Mouse (Mus musculus): Measurements from ENCODE around the gene Reg3d.

DNA sequence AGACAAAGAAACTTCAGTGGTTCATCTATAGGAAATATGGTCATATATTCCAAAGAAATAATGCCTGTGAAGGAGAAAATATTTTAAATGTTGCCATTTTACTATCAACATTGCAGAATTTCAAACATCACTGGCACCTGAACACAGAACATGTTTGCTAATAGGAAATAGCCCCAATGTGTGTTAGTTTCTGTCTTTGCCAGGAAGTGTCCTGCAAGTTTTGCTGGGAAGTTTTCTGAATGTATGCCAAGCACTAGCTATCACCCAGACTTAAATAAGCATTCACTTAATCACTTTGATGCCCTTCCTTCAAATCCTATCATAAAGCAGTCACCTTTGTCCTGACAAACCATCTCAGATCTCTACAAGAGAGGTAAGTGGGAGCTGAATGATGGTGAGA is 1.7 kb upstream of the Reg3d start, which contains the start of gene Reg3a:
- TF ChIP-seq POLR2A (IDR thresholded peaks at IDR 0.05; ENCODE audit: insufficient read depth, low read depth, low read length) (no peak), CTCF (IDR thresholded peaks at IDR 0.05; ENCODE audit: insufficient read depth, low read depth, low read length) (no peak)

All from olfactory bulb, adult 2 months (tissue).